Mouse (Mus musculus) MEL (cell line): Measurements from ENCODE around the gene Hist1h4m.

Source experiments
- CHD2 ChIP-seq: IDR thresholded peaks from 2 replicates; pipeline ENCODE4 v1.6.1; 2011; ENCODE audit warnings: low read length, improper control_type of control experiment
- CTCF ChIP-seq, 3 experiments: IDR thresholded peaks in 2 of 3; conservative IDR thresholded peaks in 1 of 3; 2 replicates each; pipeline ENCODE4 v1.5.1; 2011 to 2012; ENCODE audit warnings: low read length in 3 of 3, low read depth in 2 of 3, mild to moderate bottlenecking in 2 of 3, improper control_type of control experiment in 1 of 3, inconsistent platforms in 1 of 3, mixed read lengths in 1 of 3, moderate library complexity in 1 of 3; ENCODE audit not compliant: control insufficient read depth in 1 of 3, insufficient read depth in 1 of 3, poor library complexity in 1 of 3, severe bottlenecking in 1 of 3
- ELF1 ChIP-seq: IDR thresholded peaks from 2 replicates; pipeline ENCODE4 v1.6.1; 2014; ENCODE audit warnings: low read depth, mild to moderate bottlenecking, inconsistent platforms, low read length, improper control_type of control experiment, moderate library complexity
- EP300 ChIP-seq, 2 experiments: IDR thresholded peaks; 2 replicates each; pipeline ENCODE4 v1.6.1; 2011; ENCODE audit warnings: improper control_type of control experiment in 2 of 2, low read length in 2 of 2, low read depth in 1 of 2, mild to moderate bottlenecking in 1 of 2
- MYB ChIP-seq: IDR thresholded peaks from 2 replicates; pipeline ENCODE4 v1.6.1; 2011; ENCODE audit warnings: mild to moderate bottlenecking, low read depth, low read length, improper control_type of control experiment
- MYC ChIP-seq: IDR thresholded peaks from 2 replicates; pipeline ENCODE4 v1.6.1; 2011; ENCODE audit warnings: low read depth, mild to moderate bottlenecking, low read length, improper control_type of control experiment, moderate library complexity
- POLR2A ChIP-seq, 2 experiments: IDR thresholded peaks; 2 replicates each; pipeline ENCODE4 v1.6.1; 2011 to 2012; ENCODE audit warnings: low read length in 2 of 2, mild to moderate bottlenecking in 2 of 2, control low read depth in 1 of 2, improper control_type of control experiment in 1 of 2, low read depth in 1 of 2, moderate library complexity in 1 of 2; ENCODE audit not compliant: control insufficient read depth in 1 of 2, insufficient read depth in 1 of 2, poor library complexity in 1 of 2
- TCF12 ChIP-seq: IDR thresholded peaks from 2 replicates; pipeline ENCODE4 v1.6.1; 2014; ENCODE audit warnings: low read depth, mild to moderate bottlenecking, inconsistent platforms, low read length, improper control_type of control experiment, moderate library complexity
- USF1 ChIP-seq: IDR thresholded peaks from 2 replicates; pipeline ENCODE4 v1.6.1; 2014; ENCODE audit warnings: low read depth, mild to moderate bottlenecking, inconsistent platforms, low read length, improper control_type of control experiment, moderate library complexity
- USF2 ChIP-seq, 2 experiments: IDR thresholded peaks; 2 replicates each; pipeline ENCODE4 v1.6.1; 2011 to 2012; ENCODE audit warnings: improper control_type of control experiment in 2 of 2, low read length in 2 of 2, borderline replicate concordance in 1 of 2, inconsistent platforms in 1 of 2, low read depth in 1 of 2, mild to moderate bottlenecking in 1 of 2; ENCODE audit not compliant: insufficient read depth in 1 of 2
- ZNF384 ChIP-seq: IDR thresholded peaks from 2 replicates; pipeline ENCODE4 v1.6.1; 2012; ENCODE audit warnings: low read depth, mild to moderate bottlenecking, inconsistent platforms, low read length, improper control_type of control experiment

DNA sequence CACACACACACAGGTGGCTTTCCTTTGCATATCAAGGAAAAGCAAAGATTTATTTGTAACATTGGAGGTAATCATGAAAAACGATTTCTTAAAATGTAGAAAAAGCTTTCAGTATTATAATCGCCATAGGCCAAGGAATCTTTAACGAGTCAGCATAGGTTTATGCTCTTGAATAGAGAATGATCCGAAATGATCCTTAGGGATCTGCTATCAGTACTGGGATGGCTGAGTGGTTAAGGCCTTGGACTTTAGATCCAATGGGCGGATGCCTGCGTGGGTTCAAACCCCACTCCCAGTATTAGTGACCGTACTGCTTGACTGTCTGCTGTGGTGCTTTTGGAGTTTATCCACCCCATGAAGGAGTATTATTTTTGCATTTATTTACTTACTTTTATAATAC, 16.0 kb upstream of the Hist1h4m start:
- no peak for TF ChIP-seq ELF1
- no peak for TF ChIP-seq POLR2A (IDR thresholded peaks at IDR 0.05; ENCODE audit: control insufficient read depth in 1 of 2, insufficient read depth in 1 of 2, low read depth in 1 of 2, low read length in 2 of 2, poor library complexity in 1 of 2)
- no peak for TF ChIP-seq EP300 (IDR thresholded peaks at IDR 0.05; ENCODE audit: low read depth in 1 of 2, low read length in 2 of 2)
- TF ChIP-seq MYC = no peak
- no peak for TF ChIP-seq ZNF384
- no peak for TF ChIP-seq CHD2
- TF ChIP-seq CTCF (IDR thresholded peaks at IDR 0.05 in 2 of 3, conservative IDR thresholded peaks at IDR 0.05 in 1 of 3; ENCODE audit: control insufficient read depth in 1 of 3, insufficient read depth in 1 of 3, low read depth in 2 of 3, low read length in 3 of 3, poor library complexity in 1 of 3, severe bottlenecking in 1 of 3) = no peak
- no peak for TF ChIP-seq TCF12
- TF ChIP-seq USF2 (IDR thresholded peaks at IDR 0.05; ENCODE audit: borderline replicate concordance in 1 of 2, insufficient read depth in 1 of 2, low read depth in 1 of 2, low read length in 2 of 2) = no peak
- TF ChIP-seq USF1 = no peak
- no peak for TF ChIP-seq MYB
